Mouse (Mus musculus) inflammation-experienced regulatory T-cells (primary cell): ENCODE results near the gene Pih1d3. TPM values are rescaled to one million over a fixed set of nuclear protein-coding genes. Genes with fewer than 3 reads are reported as not detected.

ENCODE experiments used
- polyA plus RNA-seq, 2 experiments: library from polyadenylated mRNA; unstranded; fragments of 100-300 nt; shearing (Covaris generic); gene quantifications; one replicate each; pipeline ENCODE4 v1.2.1; 2017

Pih1d3 gene
- not detected for polyA plus RNA-seq

DNA sequence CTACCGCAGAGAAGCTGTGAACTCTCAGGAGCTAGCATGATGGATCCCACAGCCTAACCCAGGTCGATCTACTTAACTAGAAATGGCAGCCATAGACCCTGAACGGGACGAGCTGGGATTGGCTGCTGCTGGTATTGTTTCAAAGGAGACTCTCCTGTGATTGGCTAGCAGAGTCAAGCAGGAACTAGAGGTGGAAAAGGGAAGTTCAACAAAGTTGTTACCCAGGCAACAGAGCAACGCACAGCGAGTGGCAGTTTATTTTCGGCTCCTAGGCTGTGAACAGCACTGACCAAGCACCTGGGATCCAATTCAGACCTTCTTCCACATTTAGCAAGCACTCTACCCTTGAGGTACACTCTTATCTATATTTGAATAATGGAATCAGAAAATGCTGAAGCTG is at the start of gene Pih1d3, which contains the start of gene 4931428L18Rik:
Pih1d3 (plus strand) TSS at position 275 of the 400 bp plus-strand sequence.
4931428L18Rik (minus strand) TSS at position 121 of the 400 bp plus-strand sequence.

DNA sequence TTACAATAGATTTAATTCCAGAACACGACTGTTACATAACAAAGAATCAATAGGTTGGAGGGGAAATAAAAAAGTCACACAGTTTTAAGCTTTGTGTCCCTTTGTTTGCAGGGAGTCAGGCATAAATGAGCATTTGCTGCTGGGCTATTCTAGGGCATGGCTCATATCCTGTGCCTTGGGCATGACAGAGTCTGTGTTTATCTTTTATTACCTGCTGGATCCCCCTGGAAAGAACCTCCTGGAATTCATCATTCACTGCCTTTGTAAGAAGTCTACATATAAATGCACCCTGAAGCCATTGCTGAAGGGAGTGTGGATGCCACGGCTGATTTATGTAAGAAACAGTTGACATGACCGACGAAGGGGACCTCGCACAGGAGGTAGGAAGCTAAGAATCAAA is 46.5 kb upstream of the Pih1d3 start, which contains the start of gene Lgsn:
Lgsn (plus strand) TSS at position 301 of the 400 bp plus-strand sequence.

Other genes starting within 250 kb of the Pih1d3 start
- not detected for gene AC153137.1, start 244.9 kb upstream of the Pih1d3 start, polyA plus RNA-seq
- gene Lgsn, start 46.4 kb upstream of the Pih1d3 start, polyA plus RNA-seq, result not detected
- under 1 TPM in 1 of 2 experiments, not detected in 1; 0.16 TPM for gene 4931428L18Rik, start 154 bp upstream of the Pih1d3 start, polyA plus RNA-seq